Mouse (Mus musculus): Measurements from ENCODE around the gene Erich4.
"Not testable (repeated sequence)": the region's sequence is repeated elsewhere in the genome, so short reads cannot be mapped to it uniquely, and the experiment has no call there.

Gene Erich4

DNA sequence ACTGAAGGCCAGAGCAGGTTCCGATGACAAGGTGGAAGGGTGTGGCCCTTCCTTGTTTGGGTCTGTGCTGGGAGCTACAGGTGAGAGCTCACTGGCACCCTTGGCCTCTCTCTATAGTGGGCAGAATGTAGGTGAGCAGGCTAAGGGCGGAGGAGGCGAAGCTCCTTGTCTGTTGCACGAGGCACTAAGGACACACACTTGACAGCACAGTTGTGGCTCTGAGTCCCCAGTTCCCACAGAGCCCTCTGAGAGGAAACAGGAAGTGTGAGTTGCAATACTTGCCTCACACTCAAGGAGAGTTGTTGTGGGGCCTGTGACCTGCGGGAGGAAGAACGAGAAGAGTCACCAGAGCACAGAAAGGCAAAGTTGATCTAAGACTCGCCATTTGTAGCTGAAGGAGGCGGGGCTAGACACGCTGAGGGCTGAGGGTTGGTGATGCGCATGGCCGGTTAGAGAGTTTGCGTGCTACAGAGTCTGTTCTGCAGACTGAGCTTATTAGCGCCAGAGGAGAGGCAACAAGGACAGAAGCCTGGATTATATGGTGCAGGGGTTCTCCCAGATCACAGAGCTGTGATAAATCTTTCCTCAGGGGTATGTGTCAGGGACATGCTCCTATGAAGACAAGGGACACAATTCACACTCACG is 38.8 kb downstream of the Erich4 start:
- not testable (repeated sequence) for DNase-seq (ENCODE audit: low spot score)

DNA sequence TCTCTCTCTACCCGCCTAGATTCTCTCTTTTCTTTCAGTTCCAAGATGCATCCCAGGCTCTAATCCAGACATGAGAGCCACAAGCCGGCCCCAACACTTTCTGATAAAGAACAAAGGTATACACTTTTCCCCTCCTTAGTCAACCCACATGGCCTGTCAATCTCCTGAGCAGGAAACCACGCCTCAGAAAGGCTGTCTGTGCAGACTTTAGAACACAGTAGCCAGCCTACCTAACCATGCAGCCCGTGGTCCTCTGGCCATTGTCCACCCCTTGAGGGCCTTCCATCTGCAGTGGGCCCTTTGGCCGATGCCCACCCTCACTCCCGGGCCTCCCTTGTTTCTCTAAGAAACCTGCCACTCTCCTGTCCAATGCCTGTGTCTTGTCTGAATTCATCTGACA is 39.4 kb downstream of the Erich4 start:
- not testable (repeated sequence) for DNase-seq (ENCODE audit: low spot score)

DNA sequence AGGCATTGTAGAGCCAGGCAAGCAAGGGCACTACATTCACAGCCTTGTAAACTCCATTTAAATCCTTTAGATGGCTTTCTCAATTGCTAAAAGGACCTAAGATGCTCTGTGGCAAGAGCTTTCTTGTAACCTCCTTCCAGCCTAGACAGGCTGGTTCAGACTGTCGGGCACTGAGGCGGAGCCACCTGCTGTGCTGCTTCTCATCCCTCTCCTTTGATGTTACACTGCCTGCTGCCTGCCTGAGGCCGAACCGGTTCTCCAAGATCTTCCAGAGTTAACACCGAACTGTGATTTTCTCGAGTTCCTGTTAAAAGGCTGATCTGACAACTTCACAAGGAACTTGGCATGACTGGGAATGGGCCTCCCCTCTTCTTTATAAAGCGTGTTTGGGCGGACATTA is 39.8 kb downstream of the Erich4 start:
- no peak for DNase-seq (ENCODE audit: low spot score)

DNA sequence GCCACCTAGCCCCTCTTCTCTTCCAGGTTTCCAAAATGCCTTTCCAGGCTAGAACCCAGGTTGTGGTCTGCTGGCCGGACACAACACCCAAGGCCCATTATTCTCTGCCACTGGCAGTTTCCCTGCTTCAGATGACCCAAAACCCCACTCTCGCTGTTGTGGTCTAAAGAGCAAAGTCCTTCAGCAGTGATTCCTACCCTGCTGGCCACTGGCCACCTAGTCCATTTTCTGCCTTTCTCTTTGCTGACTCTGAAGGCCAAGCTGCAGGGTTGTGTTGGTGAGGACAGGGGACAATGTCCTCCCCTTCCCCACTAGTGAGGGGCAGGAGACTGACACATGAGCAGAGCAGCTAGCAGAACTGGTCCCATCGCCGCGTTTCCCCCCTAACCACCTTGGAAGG is 40.6 kb downstream of the Erich4 start:
- DNase-seq (ENCODE audit: low spot score) = no peak

DNA sequence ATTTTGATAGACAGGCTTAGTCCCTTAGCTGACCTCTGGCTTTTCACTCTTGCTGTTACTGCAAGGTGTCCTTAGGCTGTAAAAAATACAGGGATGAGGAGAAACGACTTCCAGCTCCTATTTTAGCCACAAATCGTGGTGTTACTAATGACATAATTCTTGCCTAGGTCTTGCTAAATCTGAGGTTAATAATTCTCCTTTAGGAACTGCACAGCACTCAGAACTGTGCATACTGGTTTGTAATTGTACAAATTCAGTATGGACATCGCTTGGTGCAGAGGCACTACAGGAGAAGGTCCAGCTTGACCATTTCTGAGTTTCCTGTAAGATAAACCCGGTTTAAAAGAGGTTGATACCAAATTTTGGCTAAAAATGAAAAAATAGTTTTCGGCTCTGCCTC is 41.9 kb downstream of the Erich4 start:
- not testable (repeated sequence) for DNase-seq (ENCODE audit: low spot score)

DNA sequence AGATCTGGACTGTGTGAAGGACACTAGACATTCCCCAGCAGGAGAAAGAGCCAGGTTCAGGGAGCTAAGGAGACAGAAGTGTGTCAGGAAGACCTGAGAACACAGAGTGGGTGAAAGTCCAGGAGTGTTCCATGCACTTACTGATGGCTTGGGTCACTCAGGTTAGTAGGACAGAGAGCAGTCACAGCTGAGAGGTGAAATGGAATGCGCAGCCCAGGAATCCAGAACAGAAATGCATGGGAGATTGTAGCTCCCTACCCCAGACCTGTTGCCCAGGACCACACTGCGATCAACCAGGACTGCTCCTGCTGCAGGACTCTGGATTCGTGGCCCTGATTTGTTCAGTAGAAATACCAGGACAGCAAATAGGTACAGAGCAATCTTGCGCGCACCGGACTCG is 47.0 kb downstream of the Erich4 start:
- no peak for DNase-seq (ENCODE audit: low spot score)
